Mouse (Mus musculus): ENCODE data around the gene Asb2. TPM values are rescaled to one million over a fixed set of nuclear protein-coding genes. Genes with fewer than 3 reads are reported as not detected.

Asb2 gene
- polyA plus RNA-seq, 1 experiment from 2014 or later: 0.87 TPM

DNA sequence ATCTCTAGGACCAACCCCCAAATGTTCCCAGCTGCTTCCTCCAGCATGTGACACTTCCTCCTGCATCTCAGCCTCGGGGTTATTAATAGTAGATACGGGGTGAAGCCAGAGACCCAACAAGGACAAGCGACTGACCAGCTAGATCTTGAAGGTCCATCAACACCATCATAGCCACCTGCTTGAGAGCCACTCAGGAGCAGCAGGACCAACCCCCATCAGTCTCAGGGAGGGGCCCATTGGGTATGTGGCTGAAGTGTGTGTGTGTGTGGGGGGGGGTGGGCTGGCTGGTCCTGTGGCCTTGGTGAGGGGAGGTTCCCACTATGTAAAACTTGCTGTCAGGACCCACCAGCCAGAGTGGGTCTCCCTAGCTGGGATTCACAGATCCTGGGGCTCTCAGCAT is 19.0 kb downstream of the Asb2 start:
- no peak overlapping the region for H3K4me3 ChIP-seq
- no peak overlapping the region for H3K9ac ChIP-seq
- no peak overlapping the region for H3K27ac ChIP-seq
- H3K4me2 ChIP-seq: no peak overlapping the region
- no peaks in the 10 kb centered on the region for H3K9me3 ChIP-seq
- H3K4me1 ChIP-seq: no peaks in the 10 kb centered on the region
- no peak for ATAC-seq (ENCODE audit: insufficient number of reproducible peaks, insufficient read depth, low FRiP score, low TSS enrichment, low read depth)
- H3K27me3 ChIP-seq: no peaks in the 10 kb centered on the region
- no peaks in the 10 kb centered on the region for H3K36me3 ChIP-seq
- WGBS: 83% methylated on average over 3 of the region's 3 CpGs

DNA sequence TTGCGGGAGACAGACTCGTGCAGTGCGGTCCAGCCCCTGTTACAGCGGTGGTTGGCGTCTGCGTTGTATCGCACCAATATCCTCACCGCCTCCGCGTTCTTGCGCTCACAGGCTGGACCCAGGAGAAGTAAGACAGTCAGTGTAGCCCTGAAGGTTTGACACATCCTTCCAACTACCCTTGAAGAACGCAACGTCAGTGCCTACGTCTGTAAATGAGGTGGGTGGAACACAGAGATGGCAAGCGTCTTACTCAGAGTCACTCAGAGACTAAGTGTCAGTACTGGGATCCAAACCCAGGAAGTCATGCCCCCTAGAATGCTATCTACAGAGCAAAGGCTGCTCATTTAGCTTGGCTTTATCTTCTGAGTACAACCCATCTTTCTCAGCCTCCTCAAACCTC is 22.4 kb downstream of the Asb2 start:
- Histone ChIP-seq H3K4me2 (no peak overlapping the region), H3K27me3 (no peaks in the 10 kb centered on the region), H3K9me3 (no peaks in the 10 kb centered on the region), H3K4me1 (no peaks in the 10 kb centered on the region), H3K9ac (no peak overlapping the region), H3K4me3 (no peak overlapping the region), H3K27ac (no peak overlapping the region), H3K36me3 (no peaks in the 10 kb centered on the region)
- 96% methylated on average over 15 of the region's 15 CpGs for whole genome bisulfite sequencing
- ATAC-seq (ENCODE audit: insufficient number of reproducible peaks, insufficient read depth, low FRiP score, low TSS enrichment, low read depth): no peak

DNA sequence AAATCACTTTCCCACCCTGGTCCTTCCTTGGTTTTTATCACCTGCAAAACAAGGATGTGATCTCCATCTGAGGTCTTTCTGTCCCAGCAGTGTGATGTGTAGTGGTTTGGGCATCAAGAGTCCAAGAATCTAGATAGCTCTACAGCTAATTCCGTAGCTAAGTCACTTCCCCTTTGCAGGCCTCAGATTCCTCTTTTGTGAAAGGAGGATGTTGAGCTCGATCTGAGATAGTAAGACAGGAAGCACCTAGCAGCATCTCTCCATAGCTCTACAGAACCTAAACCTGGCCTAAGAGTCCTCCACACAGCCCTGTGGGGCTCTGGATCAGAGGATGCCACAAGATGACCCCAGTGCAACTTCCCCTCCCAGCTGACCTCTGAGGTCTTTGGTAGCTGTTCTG is 22.9 kb downstream of the Asb2 start:
- Histone ChIP-seq H3K27me3 (no peaks in the 10 kb centered on the region), H3K4me3 (no peak overlapping the region), H3K4me1 (no peaks in the 10 kb centered on the region), H3K9me3 (no peaks in the 10 kb centered on the region), H3K9ac (no peak overlapping the region), H3K4me2 (no peak overlapping the region), H3K27ac (no peak overlapping the region), H3K36me3 (no peaks in the 10 kb centered on the region)
- no peak for ATAC-seq (ENCODE audit: insufficient number of reproducible peaks, insufficient read depth, low FRiP score, low TSS enrichment, low read depth)
- 77% methylated on average over 2 of the region's 2 CpGs for WGBS

GRCm38 (mm10) chr12:103331491-103331890 is 24.3 kb downstream of the Asb2 start:
- H3K4me2 ChIP-seq: no peak overlapping the region
- no peak overlapping the region for H3K4me3 ChIP-seq
- no peaks in the 10 kb centered on the region for H3K4me1 ChIP-seq
- no peaks in the 10 kb centered on the region for H3K9me3 ChIP-seq
- H3K9ac ChIP-seq: no peak overlapping the region
- no peak for ATAC-seq (ENCODE audit: insufficient number of reproducible peaks, insufficient read depth, low FRiP score, low TSS enrichment, low read depth)
- WGBS: 51% methylated on average over 4 of the region's 4 CpGs
- no peaks in the 10 kb centered on the region for H3K36me3 ChIP-seq
- H3K27me3 ChIP-seq: no peaks in the 10 kb centered on the region
- no peak overlapping the region for H3K27ac ChIP-seq

GRCm38 (mm10) chr12:103328448-103329191 is 27.2 kb downstream of the Asb2 start:
- H3K9me3 ChIP-seq: no peaks in the 10 kb centered on the region
- H3K36me3 ChIP-seq: no peaks in the 10 kb centered on the region
- no peak overlapping the region for H3K4me3 ChIP-seq
- H3K9ac ChIP-seq: no peak overlapping the region
- H3K27me3 ChIP-seq: peaks cover 19% of the 10 kb centered on the region
- 59% methylated on average over 7 of the region's 7 CpGs for WGBS
- H3K4me1 ChIP-seq: peaks cover 5% of the 10 kb centered on the region
- H3K27ac ChIP-seq: no peak overlapping the region
- H3K4me2 ChIP-seq: no peak overlapping the region
- ATAC-seq (ENCODE audit: insufficient number of reproducible peaks, insufficient read depth, low FRiP score, low TSS enrichment, low read depth): no peak

DNA sequence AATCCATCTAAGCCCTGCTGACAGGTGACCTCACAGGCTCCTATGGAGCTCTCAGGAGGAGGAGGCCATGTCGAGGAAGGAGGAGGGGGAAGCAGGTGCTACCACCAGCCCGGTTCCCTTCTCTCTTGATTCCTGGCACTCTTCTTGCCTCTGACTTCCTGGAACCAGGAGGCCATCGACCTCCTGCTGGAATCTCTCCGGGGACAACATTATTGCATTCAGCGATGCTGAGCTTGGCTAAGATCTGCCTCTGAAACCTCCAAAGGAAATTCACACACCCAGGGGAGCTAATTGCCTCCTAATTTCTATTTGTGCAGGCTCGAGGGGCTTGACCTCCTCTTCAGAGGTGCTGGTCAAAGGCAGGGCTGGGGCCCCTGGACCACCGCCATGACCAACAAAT is 28.7 kb downstream of the Asb2 start:
- 25% methylated on average over 7 of the region's 7 CpGs for WGBS
- H3K4me3 ChIP-seq: no peak overlapping the region
- peaks cover 5% of the 10 kb centered on the region for H3K4me1 ChIP-seq
- H3K36me3 ChIP-seq: no peaks in the 10 kb centered on the region
- no peak overlapping the region for H3K27ac ChIP-seq
- ATAC-seq (ENCODE audit: insufficient number of reproducible peaks, insufficient read depth, low FRiP score, low TSS enrichment, low read depth): no peak
- no peaks in the 10 kb centered on the region for H3K9me3 ChIP-seq
- H3K4me2 ChIP-seq: no peak overlapping the region
- no peak overlapping the region for H3K9ac ChIP-seq
- H3K27me3 ChIP-seq: peaks cover 28% of the 10 kb centered on the region

DNA sequence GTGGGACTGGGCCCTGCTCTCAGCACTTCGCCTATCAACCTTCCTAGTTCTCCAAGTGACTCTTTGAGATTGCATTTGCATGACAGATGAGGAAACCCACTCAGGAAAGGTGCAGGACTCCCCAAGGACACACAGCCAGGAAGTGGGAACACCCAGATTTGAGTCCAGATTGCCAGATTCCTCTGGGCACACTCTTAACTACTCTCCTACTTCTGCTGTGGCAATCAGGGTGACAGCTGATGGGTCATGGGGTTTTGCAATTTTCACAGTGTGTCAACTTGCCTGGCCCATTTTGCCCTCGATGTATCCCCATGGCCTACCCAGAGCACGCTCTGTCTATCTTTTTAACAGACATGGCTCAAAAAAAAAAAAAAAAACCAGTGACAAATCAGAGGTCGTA is 29.2 kb downstream of the Asb2 start:
- H3K9ac ChIP-seq: no peak overlapping the region
- ATAC-seq (ENCODE audit: insufficient number of reproducible peaks, insufficient read depth, low FRiP score, low TSS enrichment, low read depth): no peak
- H3K36me3 ChIP-seq: no peaks in the 10 kb centered on the region
- no peak overlapping the region for H3K4me3 ChIP-seq
- H3K4me2 ChIP-seq: no peak overlapping the region
- 69% methylated on average over 4 of the region's 4 CpGs for WGBS
- no peak overlapping the region for H3K27ac ChIP-seq
- H3K4me1 ChIP-seq: peaks cover 5% of the 10 kb centered on the region
- H3K9me3 ChIP-seq: no peaks in the 10 kb centered on the region
- H3K27me3 ChIP-seq: peaks cover 28% of the 10 kb centered on the region

GRCm38 (mm10) chr12:103325156-103325857 is 30.5 kb downstream of the Asb2 start:
- Histone ChIP-seq H3K9ac (peak overlapping the region; percentile 58; the same call in 1 of the 2 replicates), H3K9me3 (no peaks in the 10 kb centered on the region), H3K27me3 (peaks cover 28% of the 10 kb centered on the region), H3K4me3 (peak overlapping the region; percentile 41), H3K4me2 (peak overlapping the region; percentile 70), H3K36me3 (no peaks in the 10 kb centered on the region), H3K27ac (no peak overlapping the region), H3K4me1 (peaks cover 5% of the 10 kb centered on the region)
- peak; percentile 88 for ATAC-seq (ENCODE audit: insufficient number of reproducible peaks, insufficient read depth, low FRiP score, low TSS enrichment, low read depth)
- 9% methylated on average over 60 of the region's 60 CpGs for WGBS

GRCm38 (mm10) chr12:103322801-103323200 is 33.0 kb downstream of the Asb2 start:
- Histone ChIP-seq H3K9ac (no peak overlapping the region), H3K4me2 (no peak overlapping the region), H3K4me3 (no peak overlapping the region), H3K27ac (no peak overlapping the region), H3K27me3 (peaks cover 28% of the 10 kb centered on the region), H3K36me3 (no peaks in the 10 kb centered on the region), H3K4me1 (peaks cover 9% of the 10 kb centered on the region), H3K9me3 (no peaks in the 10 kb centered on the region)
- whole genome bisulfite sequencing: 44% methylated on average over 3 of the region's 3 CpGs
- ATAC-seq (ENCODE audit: insufficient number of reproducible peaks, insufficient read depth, low FRiP score, low TSS enrichment, low read depth): no peak

DNA sequence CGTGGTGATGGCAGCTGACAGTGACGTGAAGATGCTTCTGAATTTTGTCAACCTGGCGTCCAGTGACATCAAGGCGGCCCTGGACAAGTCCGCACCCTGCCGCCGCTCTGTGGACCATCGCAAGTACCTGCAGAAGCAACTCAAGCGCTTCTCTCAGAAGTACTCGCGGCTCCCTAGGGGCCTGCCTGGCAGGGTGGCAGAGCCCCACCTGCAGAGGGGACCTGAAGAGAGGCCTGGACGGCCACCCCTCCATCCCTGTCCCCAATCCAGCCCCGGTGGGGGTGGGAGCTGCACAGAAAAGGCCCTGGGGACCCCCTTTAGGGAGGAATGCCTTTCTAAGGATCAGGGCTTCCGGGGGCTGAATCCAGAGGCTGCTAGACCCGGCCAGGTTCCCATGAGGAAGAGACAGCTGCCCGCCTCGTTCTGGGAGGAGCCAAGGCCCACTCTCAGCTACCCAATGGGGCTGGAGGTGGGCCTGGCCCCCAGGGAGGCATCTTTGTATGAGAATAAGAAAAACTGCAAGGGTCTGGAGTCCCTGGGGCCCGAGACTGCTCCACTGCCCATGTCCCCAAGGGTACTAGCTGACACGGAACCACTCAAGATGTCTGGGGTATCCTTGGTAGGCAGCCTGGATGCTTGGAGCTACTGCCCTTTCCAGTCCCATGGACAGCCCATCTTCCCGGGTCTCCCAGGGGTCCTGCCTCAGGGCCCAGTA is 39.8 kb downstream of the Asb2 start:
- H3K4me1 ChIP-seq: peaks cover 18% of the 10 kb centered on the region
- H3K4me3 ChIP-seq: no peak overlapping the region
- no peak overlapping the region; the same call in 1 of the 2 replicates for H3K4me2 ChIP-seq
- H3K27me3 ChIP-seq: peaks cover 43% of the 10 kb centered on the region
- H3K27ac ChIP-seq: no peak overlapping the region
- no peaks in the 10 kb centered on the region for H3K9me3 ChIP-seq
- 33% methylated on average over 20 of the region's 20 CpGs for WGBS
- H3K36me3 ChIP-seq: no peaks in the 10 kb centered on the region
- no peak; the same call in 1 of the 2 replicates for ATAC-seq (ENCODE audit: insufficient number of reproducible peaks, insufficient read depth, low FRiP score, low TSS enrichment, low read depth)
- no peak overlapping the region for H3K9ac ChIP-seq

- Histone ChIP-seq H3K4me1 (peaks cover 18% of the 10 kb centered on the region), H3K4me3 (peak overlapping the region; percentile 29), H3K27me3 (peaks cover 43% of the 10 kb centered on the region), H3K9me3 (no peaks in the 10 kb centered on the region), H3K27ac (no peak overlapping the region), H3K9ac (0 out of 2 replicates have a peak overlapping the region, but pooled peaks have one; percentile 36), H3K36me3 (no peaks in the 10 kb centered on the region), H3K4me2 (peak overlapping the region; percentile 60)
- no peak for ATAC-seq (ENCODE audit: insufficient number of reproducible peaks, insufficient read depth, low FRiP score, low TSS enrichment, low read depth)
- 2% methylated on average over 25 of the region's 25 CpGs for WGBS
These were observed 41.0 kb downstream of the Asb2 start for GRCm38 (mm10) chr12:103314640-103315361.
